Mouse (Mus musculus) midbrain, embryonic 15.5 days (tissue): ENCODE measurements around the gene Hist1h1t. TPM values are rescaled to one million over a fixed set of nuclear protein-coding genes. Genes with fewer than 3 reads are reported as not detected.

Experiments
- ATAC-seq: fragments of 200-750 bp; cut with Nextera tagmentation; replicated peaks from 2 replicates; pipeline ENCODE4 v1.8.0; 2017; ENCODE audit warnings: moderate TSS enrichment
- H3K27ac ChIP-seq: fragments of 300-500 bp; sonication (generic); 2 replicates; pipeline ENCODE4 v1.5.1; 2015; ENCODE audit warnings: mild to moderate bottlenecking, inconsistent platforms
- H3K27me3 ChIP-seq: fragments of 300-500 bp; sonication (generic); replicated peaks from 2 replicates; pipeline ENCODE4 v1.6.1; 2015; ENCODE audit warnings: inconsistent platforms
- H3K36me3 ChIP-seq: fragments of 300-500 bp; sonication (generic); replicated peaks from 2 replicates; pipeline ENCODE4 v1.6.1; 2015; ENCODE audit warnings: inconsistent platforms
- H3K4me1 ChIP-seq: fragments of 300-500 bp; sonication (generic); 2 replicates; pipeline ENCODE4 v1.6.1; 2015; ENCODE audit warnings: inconsistent platforms
- H3K4me2 ChIP-seq: fragments of 300-500 bp; sonication (generic); 2 replicates; pipeline ENCODE4 v1.6.1; 2015; ENCODE audit warnings: inconsistent platforms, mild to moderate bottlenecking, moderate library complexity
- H3K4me3 ChIP-seq: fragments of 300-500 bp; sonication (generic); 2 replicates; pipeline ENCODE4 v1.5.1; 2015; ENCODE audit warnings: mild to moderate bottlenecking, inconsistent platforms
- H3K9ac ChIP-seq: fragments of 300-500 bp; sonication (generic); 2 replicates; pipeline ENCODE4 v1.6.1; 2015; ENCODE audit warnings: mild to moderate bottlenecking, inconsistent platforms
- H3K9me3 ChIP-seq: fragments of 300-500 bp; sonication (generic); 2 replicates; pipeline ENCODE4 v1.6.1; 2016; ENCODE audit warnings: inconsistent platforms
- WGBS: fragments of 180-500 bp; shearing (Covaris S2); methylation state at CpG from one replicate; pipeline ENCODE4 v1.1.7; 2015; ENCODE audit warnings: mixed read lengths; 5-methylcytosine and 5-hydroxymethylcytosine counted together
- polyA plus RNA-seq: library from polyadenylated mRNA; unstranded; fragments of >200 nt; fragmentation: Nextera tagmentation; extraction: Ambion mirVana; gene quantifications from 2 replicates; pipeline ENCODE4 v1.2.1, GENCODE M21; 2015

Hist1h1t gene
- polyA plus RNA-seq, 1 experiment from 2014 or later, result not detected

DNA sequence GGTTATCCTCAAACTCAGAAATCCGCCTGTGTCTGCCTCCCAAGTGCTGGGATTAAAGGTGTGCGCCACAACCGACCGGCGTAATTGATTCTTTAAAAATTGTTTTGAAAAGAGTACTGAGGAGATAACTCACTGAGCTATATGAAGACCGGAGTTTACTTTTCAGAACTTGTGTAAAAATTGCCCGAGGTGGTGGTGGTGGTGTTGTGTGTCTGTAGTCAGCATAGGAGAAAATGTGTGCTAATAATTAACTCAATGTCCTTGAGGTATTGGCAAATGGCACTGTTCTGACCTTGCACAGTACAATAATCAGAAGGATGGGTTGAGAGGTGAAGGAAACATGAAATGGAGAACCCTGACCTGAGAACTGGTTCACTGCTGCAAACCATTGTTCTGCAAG, 7.7 kb upstream of the Hist1h1t start:
- no peak overlapping the region for H3K4me3 ChIP-seq
- H3K4me2 ChIP-seq, result no peak overlapping the region
- no peaks in the 10 kb centered on the region for H3K9me3 ChIP-seq
- WGBS, result 94% methylated on average over 7 of the region's 7 CpGs
- no peak overlapping the region for H3K27ac ChIP-seq
- H3K9ac ChIP-seq, result no peak overlapping the region
- H3K27me3 ChIP-seq, result no peaks in the 10 kb centered on the region
- H3K4me1 ChIP-seq, result peaks cover 17% of the 10 kb centered on the region
- no peak for ATAC-seq
- no peaks in the 10 kb centered on the region for H3K36me3 ChIP-seq

DNA sequence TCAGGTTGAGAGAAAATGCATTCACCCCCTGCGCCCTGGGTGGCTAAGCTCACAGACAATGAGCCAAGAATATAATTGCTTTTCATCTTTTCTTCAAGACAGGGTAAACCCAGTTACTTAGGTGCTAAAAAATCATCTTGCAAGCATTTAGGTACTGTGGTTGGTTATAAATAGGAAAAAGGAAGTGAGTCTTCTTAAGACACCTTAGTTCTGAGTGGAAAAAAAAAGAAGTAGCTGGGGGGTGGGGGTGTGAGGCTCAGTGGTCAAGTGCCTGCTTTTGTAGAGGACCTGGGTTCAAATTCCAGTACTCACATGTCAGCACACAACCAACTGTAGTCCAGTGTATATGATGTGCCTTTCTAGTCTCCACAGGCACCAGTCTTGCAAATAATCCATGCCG, 6.7 kb upstream of the Hist1h1t start:
- H3K4me2 ChIP-seq, result no peak overlapping the region
- WGBS, result 94% methylated on average over 2 of the region's 2 CpGs
- H3K27ac ChIP-seq, result no peak overlapping the region
- H3K4me1 ChIP-seq, result peaks cover 14% of the 10 kb centered on the region
- ATAC-seq, result no peak
- H3K36me3 ChIP-seq, result no peaks in the 10 kb centered on the region
- H3K9me3 ChIP-seq, result no peaks in the 10 kb centered on the region
- no peaks in the 10 kb centered on the region for H3K27me3 ChIP-seq
- H3K4me3 ChIP-seq, result no peak overlapping the region
- no peak overlapping the region for H3K9ac ChIP-seq

DNA sequence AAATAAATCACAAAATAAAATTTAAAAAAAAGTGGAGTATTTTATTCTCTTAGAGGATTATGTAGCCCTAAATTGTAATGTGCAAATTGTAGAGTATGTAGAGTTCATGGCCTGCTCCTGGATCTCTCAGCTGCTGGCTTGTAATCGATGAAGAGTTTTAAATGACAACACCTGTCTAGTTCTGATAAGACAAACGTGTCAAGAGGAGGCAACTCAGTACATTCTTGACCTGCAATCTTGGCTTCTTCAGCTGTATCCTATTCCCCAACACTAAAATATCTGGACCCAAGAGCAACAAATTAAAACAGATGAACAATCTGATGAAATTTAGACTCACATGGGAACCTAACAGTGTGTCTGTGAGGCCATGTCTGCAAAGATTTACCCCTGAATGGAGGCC, 6.2 kb upstream of the Hist1h1t start:
- no peak for ATAC-seq
- Histone ChIP-seq H3K4me3 (no peak overlapping the region), H3K9me3 (no peaks in the 10 kb centered on the region), H3K27me3 (no peaks in the 10 kb centered on the region), H3K27ac (no peak overlapping the region), H3K4me1 (peaks cover 14% of the 10 kb centered on the region), H3K36me3 (no peaks in the 10 kb centered on the region), H3K9ac (no peak overlapping the region), H3K4me2 (no peak overlapping the region)
- WGBS, result 78% methylated on average over 2 of the region's 2 CpGs

DNA sequence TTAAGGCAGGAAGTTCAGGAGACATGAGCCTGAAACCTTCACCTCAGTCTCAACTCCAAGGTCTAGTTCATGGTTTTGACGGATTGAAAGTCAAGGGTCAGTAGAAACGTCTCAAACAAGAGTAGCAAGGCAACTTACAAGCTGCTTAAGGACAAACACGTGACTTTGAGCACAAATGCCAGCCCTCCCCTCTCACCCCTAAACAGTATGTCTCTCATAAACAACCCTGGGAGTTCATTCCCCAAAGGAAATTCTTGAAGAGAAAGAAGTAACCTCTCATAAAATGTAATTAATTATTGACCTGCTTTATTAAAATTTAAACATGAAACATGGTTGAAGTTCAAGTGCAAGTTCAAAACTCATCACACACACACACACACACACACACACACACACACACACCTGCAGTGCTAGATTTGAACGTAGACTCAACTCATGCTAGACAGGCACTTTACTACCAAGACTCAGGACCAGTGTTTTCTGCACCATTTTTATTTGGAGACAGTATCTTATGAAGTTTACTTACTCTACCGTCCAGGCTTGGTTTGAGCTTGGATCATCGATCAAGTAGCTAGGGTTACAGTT, 1.7 kb upstream of the Hist1h1t start:
- H3K36me3 ChIP-seq, result no peaks in the 10 kb centered on the region
- no peaks in the 10 kb centered on the region for H3K9me3 ChIP-seq
- 87% methylated on average over 6 of the region's 6 CpGs for WGBS
- H3K27me3 ChIP-seq, result no peaks in the 10 kb centered on the region
- no peak for ATAC-seq
- H3K4me1 ChIP-seq, result peaks cover 12% of the 10 kb centered on the region
- no peak overlapping the region for H3K4me3 ChIP-seq
- no peak overlapping the region for H3K9ac ChIP-seq
- H3K27ac ChIP-seq, result no peak overlapping the region
- H3K4me2 ChIP-seq, result no peak overlapping the region

DNA sequence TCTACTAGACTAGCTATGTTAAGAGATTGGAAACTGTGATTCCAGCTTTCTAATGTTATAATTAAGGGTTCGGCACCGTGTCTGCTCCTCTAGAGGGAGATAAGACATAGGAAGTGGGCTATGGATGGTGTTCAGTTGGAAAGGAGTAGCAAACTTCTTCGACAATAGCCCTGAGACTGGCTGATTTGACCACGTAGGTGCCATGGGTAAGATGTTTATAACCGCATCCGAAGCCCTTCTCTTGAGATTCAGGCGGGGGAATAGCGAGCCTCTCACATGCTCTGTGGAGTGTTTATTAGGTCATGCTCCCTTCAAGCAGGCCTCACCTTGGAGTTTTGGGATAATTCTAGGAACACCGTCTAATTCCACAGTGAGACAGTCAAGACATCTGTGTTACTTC, 658 bp upstream of the Hist1h1t start:
- H3K27ac ChIP-seq, result no peak overlapping the region
- H3K9me3 ChIP-seq, result no peaks in the 10 kb centered on the region
- H3K4me1 ChIP-seq, result peaks cover 14% of the 10 kb centered on the region
- H3K9ac ChIP-seq, result no peak overlapping the region
- H3K4me3 ChIP-seq, result no peak overlapping the region
- no peak for ATAC-seq
- H3K27me3 ChIP-seq, result no peaks in the 10 kb centered on the region
- H3K36me3 ChIP-seq, result no peaks in the 10 kb centered on the region
- 95% methylated on average over 9 of the region's 9 CpGs for WGBS
- no peak overlapping the region for H3K4me2 ChIP-seq

DNA sequence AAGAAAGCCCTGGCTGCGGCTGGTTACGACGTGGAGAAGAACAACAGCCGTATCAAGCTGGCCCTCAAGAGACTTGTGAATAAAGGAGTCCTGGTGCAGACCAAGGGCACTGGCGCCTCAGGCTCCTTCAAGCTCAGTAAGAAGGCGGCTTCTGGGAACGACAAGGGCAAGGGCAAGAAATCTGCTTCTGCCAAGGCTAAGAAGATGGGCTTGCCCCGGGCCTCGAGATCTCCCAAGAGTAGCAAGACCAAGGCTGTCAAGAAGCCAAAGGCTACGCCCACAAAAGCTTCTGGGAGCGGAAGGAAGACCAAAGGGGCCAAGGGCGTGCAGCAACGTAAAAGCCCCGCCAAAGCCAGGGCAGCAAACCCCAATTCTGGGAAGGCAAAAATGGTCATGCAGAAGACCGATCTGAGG, 454 bp downstream of the Hist1h1t start:
- ATAC-seq, result no peak
- H3K9me3 ChIP-seq, result no peaks in the 10 kb centered on the region
- H3K27ac ChIP-seq, result no peak overlapping the region
- 68% methylated on average over 15 of the region's 15 CpGs for WGBS
- no peak overlapping the region for H3K4me2 ChIP-seq
- H3K4me1 ChIP-seq, result peaks cover 14% of the 10 kb centered on the region
- H3K4me3 ChIP-seq, result no peak overlapping the region
- no peaks in the 10 kb centered on the region for H3K36me3 ChIP-seq
- no peaks in the 10 kb centered on the region for H3K27me3 ChIP-seq
- no peak overlapping the region for H3K9ac ChIP-seq

DNA sequence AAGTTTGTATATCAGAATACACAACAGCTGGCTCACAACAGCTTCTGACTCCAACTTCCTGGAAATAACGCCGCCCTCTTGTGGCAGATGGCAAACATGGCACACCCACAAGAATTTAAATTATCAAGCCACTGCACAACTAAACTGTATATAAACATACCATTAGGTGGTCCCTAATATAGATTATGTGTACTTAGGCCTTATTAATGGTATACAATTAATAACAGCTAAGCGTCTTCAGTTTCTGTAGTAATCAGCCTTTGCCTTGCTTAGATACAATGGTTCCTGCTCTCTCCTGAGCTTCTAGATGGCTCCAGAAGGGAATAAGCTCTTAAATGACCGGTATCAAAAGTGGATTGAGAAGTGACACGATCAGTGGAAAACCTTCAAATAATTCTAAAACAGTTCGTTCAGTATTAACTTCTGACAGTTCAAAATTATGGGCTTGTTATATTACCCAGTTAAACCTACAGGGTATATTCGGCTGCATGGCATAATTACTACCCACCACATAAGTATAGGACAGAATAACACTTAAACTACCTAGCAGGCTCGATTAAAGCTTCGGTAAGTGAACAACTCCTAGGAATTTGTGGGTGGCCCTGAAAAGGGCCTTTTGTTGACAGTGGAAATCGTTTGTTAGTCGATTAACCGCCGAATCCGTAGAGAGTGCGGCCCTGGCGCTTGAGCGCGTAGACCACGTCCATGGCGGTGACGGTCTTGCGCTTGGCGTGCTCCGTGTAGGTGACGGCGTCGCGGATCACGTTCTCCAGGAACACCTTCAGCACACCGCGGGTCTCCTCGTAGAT, 2.1 kb downstream of the Hist1h1t start:
- under 1% methylated on average over 31 of the region's 32 CpGs for WGBS

DNA sequence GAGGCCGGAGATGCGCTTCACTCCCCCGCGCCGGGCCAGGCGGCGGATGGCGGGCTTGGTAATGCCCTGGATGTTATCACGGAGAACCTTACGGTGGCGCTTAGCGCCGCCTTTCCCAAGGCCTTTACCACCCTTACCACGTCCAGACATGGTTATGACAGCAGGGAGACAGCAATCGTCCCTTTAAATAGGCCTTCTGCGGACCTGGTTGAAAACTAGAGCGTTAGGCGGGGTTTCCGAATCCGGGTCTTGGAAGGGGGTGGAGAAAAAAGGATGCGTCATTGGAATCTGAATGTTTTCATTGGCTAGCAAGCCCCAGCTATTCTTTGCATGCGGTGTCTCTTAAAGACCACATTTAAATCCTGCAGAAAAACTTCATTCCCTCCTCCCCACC, 2.7 kb downstream of the Hist1h1t start, which contains the start of gene Hist1h4c:
Gene Hist1h4c (minus strand): TSS at position 155 of the 394 bp plus-strand sequence.
- Histone ChIP-seq H3K27ac (peak within 1 kb of the TSS; percentile 88), H3K4me1 (peaks cover 14% of the 10 kb centered on the region), H3K27me3 (no peaks in the 10 kb centered on the region), H3K9ac (peak within 1 kb of the TSS; percentile 50), H3K4me2 (peak within 1 kb of the TSS; percentile 69), H3K36me3 (no peaks in the 10 kb centered on the region), H3K4me3 (peak within 1 kb of the TSS; percentile 48), H3K9me3 (no peaks in the 10 kb centered on the region)
- WGBS, result under 1% methylated on average over 21 of the region's 22 CpGs
- ATAC-seq, result peak; percentile 98

More for the DNA sequence above, 2.1 kb downstream of the Hist1h1t start:
- peak overlapping the region; percentile 50 for H3K9ac ChIP-seq
- H3K4me1 ChIP-seq, result peaks cover 14% of the 10 kb centered on the region
- peak overlapping the region; percentile 69 for H3K4me2 ChIP-seq
- no peaks in the 10 kb centered on the region for H3K27me3 ChIP-seq
- H3K4me3 ChIP-seq, result peak overlapping the region; percentile 48
- ATAC-seq, result peak; percentile 88
- no peaks in the 10 kb centered on the region for H3K36me3 ChIP-seq
- no peaks in the 10 kb centered on the region for H3K9me3 ChIP-seq
- peak overlapping the region; percentile 88 for H3K27ac ChIP-seq

DNA sequence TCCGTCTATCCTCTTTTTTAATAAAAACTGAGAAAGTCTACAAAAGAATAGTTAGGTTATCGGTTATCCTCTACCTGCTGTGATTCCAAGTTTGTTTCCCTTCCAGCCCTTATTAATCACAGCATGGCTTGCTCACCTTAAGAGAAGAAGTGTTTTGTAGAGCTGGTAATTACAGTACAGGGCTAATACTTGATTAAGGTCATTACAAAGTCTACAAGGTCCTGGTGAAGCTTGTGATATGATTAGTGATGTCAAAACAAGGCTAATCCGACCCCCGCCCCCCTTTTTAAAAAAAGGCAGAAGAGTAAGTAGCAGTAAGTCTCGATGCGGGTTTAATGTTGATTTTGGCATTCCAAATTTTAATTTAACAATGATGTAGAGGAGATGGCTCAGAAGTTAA, 3.4 kb downstream of the Hist1h1t start:
- Histone ChIP-seq H3K4me3 (no peak overlapping the region), H3K4me2 (peak overlapping the region; percentile 69), H3K27me3 (no peaks in the 10 kb centered on the region), H3K27ac (no peak overlapping the region), H3K4me1 (peaks cover 14% of the 10 kb centered on the region), H3K9me3 (no peaks in the 10 kb centered on the region), H3K36me3 (no peaks in the 10 kb centered on the region), H3K9ac (peak overlapping the region; percentile 16; the same call in 1 of the 2 replicates)
- WGBS, result 63% methylated on average over 6 of the region's 6 CpGs
- no peak for ATAC-seq

DNA sequence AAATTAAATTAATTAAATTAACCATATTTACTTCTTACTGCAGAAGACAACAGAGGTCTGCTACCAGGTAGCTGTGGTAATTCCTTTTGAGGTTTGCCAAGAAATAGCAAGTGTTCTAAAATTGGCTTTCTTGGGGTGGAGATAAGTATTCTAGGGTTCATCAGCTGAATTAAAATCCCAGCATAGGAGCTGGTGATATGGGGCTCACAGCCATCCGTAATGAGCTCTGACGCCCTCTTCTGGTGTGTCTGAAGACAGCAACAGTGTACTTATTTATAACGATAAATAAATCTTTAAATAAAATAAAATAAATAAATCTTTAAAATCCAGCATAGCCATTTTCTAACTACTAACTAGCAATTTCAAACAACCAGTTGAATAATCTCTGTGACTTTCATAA, 4.2 kb downstream of the Hist1h1t start:
- Histone ChIP-seq H3K27me3 (no peaks in the 10 kb centered on the region), H3K9ac (no peak overlapping the region), H3K4me1 (peaks cover 14% of the 10 kb centered on the region), H3K36me3 (no peaks in the 10 kb centered on the region), H3K4me2 (no peak overlapping the region), H3K27ac (no peak overlapping the region), H3K4me3 (no peak overlapping the region), H3K9me3 (no peaks in the 10 kb centered on the region)
- ATAC-seq, result no peak
- WGBS, result 70% methylated on average over 3 of the region's 3 CpGs

DNA sequence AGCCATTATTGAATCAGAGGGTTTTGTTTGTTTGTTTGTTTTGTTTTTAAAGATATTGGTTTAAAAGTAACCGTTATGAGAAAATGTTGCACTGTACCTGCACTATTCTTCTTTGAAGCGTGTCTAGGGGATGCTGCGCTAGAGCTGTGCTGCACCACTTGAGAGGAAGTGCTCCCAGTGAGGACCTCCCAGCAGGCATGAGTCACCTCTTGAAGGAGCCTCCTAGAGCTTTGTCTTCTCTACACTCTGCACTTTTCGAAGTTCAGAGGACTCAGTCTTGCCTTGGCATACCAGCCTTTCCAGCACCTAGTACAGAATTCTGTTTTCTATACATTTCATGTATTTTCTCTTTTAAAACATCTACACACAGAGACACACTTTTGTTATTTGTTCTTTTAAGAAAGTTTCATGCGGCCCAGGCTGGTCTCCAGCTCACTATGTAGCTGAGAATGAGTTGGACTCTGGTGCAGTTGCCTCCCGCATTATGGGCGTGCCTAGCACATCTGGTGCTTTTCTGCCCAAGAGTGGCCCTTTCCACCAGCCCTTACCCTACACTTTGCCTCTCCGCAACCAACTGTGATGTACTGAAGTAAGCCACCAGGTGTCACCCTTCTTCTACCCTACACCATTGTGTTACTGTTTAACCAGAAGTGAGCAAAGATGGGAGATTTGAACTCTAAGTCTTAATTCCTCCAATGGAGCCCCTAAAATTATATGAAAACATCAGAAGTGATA, 5.3 kb downstream of the Hist1h1t start:
- Histone ChIP-seq H3K27me3 (no peaks in the 10 kb centered on the region), H3K9ac (no peak overlapping the region), H3K4me1 (peaks cover 14% of the 10 kb centered on the region), H3K4me2 (no peak overlapping the region), H3K27ac (no peak overlapping the region), H3K4me3 (no peak overlapping the region), H3K36me3 (no peaks in the 10 kb centered on the region), H3K9me3 (no peaks in the 10 kb centered on the region)
- no peak for ATAC-seq
- whole genome bisulfite sequencing, result 33% methylated on average over 8 of the region's 8 CpGs

DNA sequence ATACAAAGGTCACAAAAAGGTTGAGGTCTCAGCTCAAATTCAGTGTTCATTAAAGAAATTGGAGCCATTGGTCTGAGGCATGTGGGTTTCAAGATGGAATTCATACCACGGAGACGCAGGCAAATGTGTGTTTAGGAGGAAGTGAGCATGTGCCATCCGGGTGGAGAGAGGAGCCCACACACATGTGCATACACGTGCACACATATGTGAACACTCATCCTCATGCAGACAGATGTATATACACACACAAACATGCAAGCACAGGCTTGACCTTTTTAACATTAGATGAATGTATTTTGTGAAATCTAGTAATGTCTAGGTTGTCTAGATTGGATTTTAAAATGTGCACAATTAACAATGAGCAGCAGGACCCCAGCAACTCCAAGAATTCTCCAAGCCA, 6.6 kb downstream of the Hist1h1t start:
- Histone ChIP-seq H3K36me3 (no peaks in the 10 kb centered on the region), H3K4me3 (no peak overlapping the region), H3K4me1 (peaks cover 14% of the 10 kb centered on the region), H3K27ac (no peak overlapping the region), H3K4me2 (no peak overlapping the region), H3K9me3 (no peaks in the 10 kb centered on the region), H3K9ac (no peak overlapping the region), H3K27me3 (no peaks in the 10 kb centered on the region)
- 85% methylated on average over 4 of the region's 4 CpGs for WGBS
- ATAC-seq, result no peak
